Mouse (Mus musculus): ENCODE results near the gene Gm4922. TPM values are rescaled to one million over a fixed set of nuclear protein-coding genes. Genes with fewer than 3 reads are reported as not detected.

The Gm4922 gene
- total RNA-seq, 2 experiments from 2014 or later: not detected

Other genes with a start within 250 kb of the Gm4922 start
- under 1 TPM; 0.44 to 0.50 TPM for gene Hebp2, start 240.7 kb downstream of the Gm4922 start, total RNA-seq (2021)
- gene Arfgef3, start 42.8 kb downstream of the Gm4922 start, total RNA-seq (2021): under 1 TPM; 0.15 to 0.36 TPM
- 100 to 1,000 TPM in 1 of 2 experiments, 10 to 100 TPM in 1; 97.1 to 115 TPM for gene Perp, start 58.2 kb upstream of the Gm4922 start, total RNA-seq (2021)
- 1 to 10 TPM; 1.5 to 3.2 TPM for gene Tnfaip3, start 228.9 kb upstream of the Gm4922 start, total RNA-seq (2021)

Data from heart, adult 18-20 months (tissue).